Mouse (Mus musculus) heart, adult 2 months (tissue): ENCODE results near the gene Ciz1.

ENCODE experiments used
- CTCF ChIP-seq: fragments of 200-600 bp; IDR thresholded peaks from 2 replicates; pipeline ENCODE4 v1.8.1; 2022; ENCODE audit warnings: antibody characterized with exemption, mild to moderate bottlenecking, moderate library complexity
- EP300 ChIP-seq: fragments of 200-500 bp; IDR thresholded peaks from 2 replicates; pipeline ENCODE4 v1.6.1; 2011; ENCODE audit warnings: low read depth, low read length, control low read depth; ENCODE audit not compliant: insufficient read depth
- POLR2A ChIP-seq: fragments of 200-500 bp; IDR thresholded peaks from 2 replicates; pipeline ENCODE4 v1.6.1; 2011; ENCODE audit warnings: mild to moderate bottlenecking, low read depth, low read length, control low read depth; ENCODE audit not compliant: insufficient read depth

DNA sequence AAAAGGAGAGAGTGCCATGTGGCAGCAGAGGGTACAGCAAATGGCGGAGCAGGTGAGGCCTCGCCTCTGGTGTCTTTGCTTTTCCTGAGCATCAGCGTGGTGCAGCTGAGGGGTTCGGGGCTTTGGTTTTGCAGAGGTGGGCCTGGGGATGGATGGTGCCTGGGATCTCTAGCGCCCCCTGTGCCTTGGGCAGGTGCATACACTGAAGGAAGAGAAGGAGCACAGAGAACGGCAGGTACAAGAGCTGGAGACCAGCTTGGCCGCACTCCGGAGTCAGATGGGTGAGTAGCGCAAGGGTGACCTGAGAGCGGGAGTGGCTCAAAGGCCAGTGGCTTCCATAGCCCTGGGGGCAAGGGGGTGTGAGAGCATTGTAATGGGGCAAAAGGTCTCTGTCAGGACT, 49.2 kb upstream of the Ciz1 start:
- peak; percentile 42 for TF ChIP-seq CTCF
- TF ChIP-seq POLR2A = no peak
- no peak for TF ChIP-seq EP300
